Mouse (Mus musculus) liver, embryonic 14.5 days (tissue): Measurements from ENCODE around the gene Ak2. TPM values are rescaled to one million over a fixed set of nuclear protein-coding genes. Genes with fewer than 3 reads are reported as not detected.

Experiments used
- ATAC-seq: fragments of 200-750 bp; cut with Nextera tagmentation; 2 replicates; pipeline ENCODE4 v1.8.0; 2017; ENCODE audit warnings: moderate number of reproducible peaks, mild to moderate bottlenecking, moderate library complexity; ENCODE audit not compliant: insufficient read depth
- DNase-seq, 3 experiments: peaks; one replicate each; pipeline ENCODE4 v3.0.0-alpha.2; 2012 to 2013; ENCODE audit warnings: low read depth in 3 of 3, low spot score in 3 of 3
- H3K27ac ChIP-seq: fragments of 300-500 bp; sonication (generic); 2 replicates; pipeline ENCODE4 v1.5.1; 2014; ENCODE audit warnings: moderate library complexity, mild to moderate bottlenecking, control low read depth, inconsistent platforms
- H3K27me3 ChIP-seq: fragments of 300-500 bp; sonication (generic); 2 replicates; pipeline ENCODE4 v1.6.1; 2014; ENCODE audit warnings: mild to moderate bottlenecking, low read length, moderate library complexity; ENCODE audit not compliant: control insufficient read depth, insufficient read depth
- H3K36me3 ChIP-seq: fragments of 300-500 bp; sonication (generic); replicated peaks from 2 replicates; pipeline ENCODE4 v1.6.1; 2014; ENCODE audit warnings: low read depth; ENCODE audit not compliant: control insufficient read depth, insufficient read depth
- H3K4me1 ChIP-seq, 2 experiments: fragments of 200-500 bp in 1 of 2; fragments of 300-500 bp in 1 of 2; sonication (generic) in 1 of 2; replicated peaks; 2 replicates each; pipeline ENCODE4 v1.6.1; 2012 to 2014; ENCODE audit warnings: antibody characterized with exemption in 1 of 2, inconsistent platforms in 1 of 2, low read length in 1 of 2; ENCODE audit not compliant: control insufficient read depth in 2 of 2, insufficient read depth in 2 of 2
- H3K4me2 ChIP-seq: fragments of 300-500 bp; sonication (generic); 2 replicates; pipeline ENCODE4 v1.6.1; 2014; ENCODE audit warnings: low read depth, mild to moderate bottlenecking, control low read depth, moderate library complexity
- H3K4me3 ChIP-seq, 2 experiments: fragments of 200-500 bp in 1 of 2; fragments of 300-500 bp in 1 of 2; sonication (generic) in 1 of 2; 2 replicates each; pipeline ENCODE4 v1.5.1; 2012 to 2014; ENCODE audit warnings: low read depth in 2 of 2, low read length in 2 of 2, mild to moderate bottlenecking in 2 of 2, control low read depth in 1 of 2, inconsistent platforms in 1 of 2, moderate library complexity in 1 of 2; ENCODE audit not compliant: insufficient read depth in 1 of 2
- H3K9ac ChIP-seq: fragments of 300-500 bp; sonication (generic); replicated peaks from 2 replicates; pipeline ENCODE4 v1.6.1; 2014; ENCODE audit warnings: mild to moderate bottlenecking, control low read depth, moderate library complexity
- H3K9me3 ChIP-seq: fragments of 300-500 bp; sonication (generic); 2 replicates; pipeline ENCODE4 v1.6.1; 2016; ENCODE audit warnings: low read length, mixed read lengths; ENCODE audit not compliant: control insufficient read depth
- CTCF ChIP-seq: IDR thresholded peaks from 2 replicates; pipeline ENCODE4 v1.5.1; 2016; ENCODE audit warnings: antibody characterized with exemption, low read depth, control low read depth
- EP300 ChIP-seq: IDR thresholded peaks from 2 replicates; pipeline ENCODE4 v1.6.1; 2016; ENCODE audit warnings: antibody characterized with exemption, low read depth
- WGBS: fragments of 180-500 bp; shearing (Covaris S2); extraction: QIAGEN DNeasy Blood & Tissue Kit; methylation state at CpG from one replicate; pipeline ENCODE4 v1.1.7; 2014; ENCODE audit not compliant: insufficient replicate concordance; 5-methylcytosine and 5-hydroxymethylcytosine counted together
- polyA plus RNA-seq, 2 experiments: library from polyadenylated mRNA; depleted of rRNA in 1 of 2; stranded (reverse) in 1 of 2; unstranded in 1 of 2; fragments of >200 nt; fragmentation: Nextera tagmentation in 1 of 2; extraction: Ambion mirVana in 1 of 2; gene quantifications; 2 replicates each; pipeline versions ENCODE4 v1.2.1 to v1.2.3; 2012 to 2014

Gene Ak2
- polyA plus RNA-seq, 2 experiments = 68.3 to 94.0 TPM

GRCm38 (mm10) chr4:128958849-128959248 is 32.9 kb upstream of the Ak2 start:
- 55% methylated on average over 8 of the region's 8 CpGs for WGBS
- DNase-seq (no peak), ATAC-seq (no peak)
- Histone ChIP-seq H3K4me3 (no peak overlapping the region), H3K27ac (no peak overlapping the region), H3K9ac (no peak overlapping the region), H3K36me3 (no peaks in the 10 kb centered on the region), H3K4me1 (peaks cover 0 to 5% of the 10 kb centered on the region in 2 experiments; a peak in 1 of 4 replicates), H3K4me2 (no peak overlapping the region), H3K9me3 (no peaks in the 10 kb centered on the region), H3K27me3 (peaks cover 34% of the 10 kb centered on the region)
- no peak for TF ChIP-seq EP300
- no peak for TF ChIP-seq CTCF

GRCm38 (mm10) chr4:128959676-128960075 is 32.1 kb upstream of the Ak2 start:
- TF ChIP-seq CTCF (no peak), EP300 (no peak)
- Histone ChIP-seq H3K27ac (no peak overlapping the region), H3K4me3 (no peak overlapping the region), H3K9me3 (no peaks in the 10 kb centered on the region), H3K36me3 (no peaks in the 10 kb centered on the region), H3K4me1 (peaks cover 0 to 5% of the 10 kb centered on the region in 2 experiments; a peak in 1 of 4 replicates), H3K9ac (no peak overlapping the region), H3K27me3 (peaks cover 34% of the 10 kb centered on the region), H3K4me2 (no peak overlapping the region)
- ATAC-seq (no peak), DNase-seq (no peak)
- 64% methylated on average over 17 of the region's 17 CpGs for WGBS

- H3K27me3 ChIP-seq = peaks cover 34% of the 10 kb centered on the region
- WGBS = 7% methylated on average over 16 of the region's 16 CpGs
Measured at GRCm38 (mm10) chr4:128961301-128962028, 30.3 kb upstream of the Ak2 start.

GRCm38 (mm10) chr4:128962029-128962925 is 29.5 kb upstream of the Ak2 start, which contains the start of gene Azin2:
Azin2 (minus strand) TSS chr4:128962442.
- under 1% methylated on average over 68 of the region's 72 CpGs for WGBS
- no peak within 1 kb of the TSS for H3K27ac ChIP-seq
- TF ChIP-seq CTCF (no peak), EP300 (no peak)

More at GRCm38 (mm10) chr4:128961301-128962028, 30.3 kb upstream of the Ak2 start:
- H3K27ac ChIP-seq = no peak overlapping the region
- DNase-seq = no peak
- TF ChIP-seq CTCF (no peak), EP300 (no peak)
- no peak overlapping the region for H3K9ac ChIP-seq
- peak overlapping the region; percentile 69 for H3K4me2 ChIP-seq
- no peak for ATAC-seq
- no peaks in the 10 kb centered on the region for H3K36me3 ChIP-seq
- no peaks in the 10 kb centered on the region for H3K9me3 ChIP-seq
- peak overlapping the region; percentile 48 to 57; a peak in 3 of 4 replicates for H3K4me3 ChIP-seq
- peaks cover 0 to 5% of the 10 kb centered on the region in 2 experiments; a peak in 1 of 4 replicates for H3K4me1 ChIP-seq

More at GRCm38 (mm10) chr4:128962029-128962925, 29.5 kb upstream of the Ak2 start, which contains the start of gene Azin2:
- peaks cover 0 to 5% of the 10 kb centered on the region in 2 experiments; a peak in 1 of 4 replicates for H3K4me1 ChIP-seq
- no peaks in the 10 kb centered on the region for H3K36me3 ChIP-seq
- ATAC-seq (peak; percentile 82), DNase-seq (peak; percentile 45 to 55 (median 52))
- H3K9ac ChIP-seq = no peak within 1 kb of the TSS
- peaks cover 34% of the 10 kb centered on the region for H3K27me3 ChIP-seq
- H3K4me2 ChIP-seq = peak within 1 kb of the TSS; percentile 69
- peak within 1 kb of the TSS; percentile 48 to 57 for H3K4me3 ChIP-seq
- no peaks in the 10 kb centered on the region for H3K9me3 ChIP-seq
